Mouse (Mus musculus) neural tube, embryonic 10.5 days (tissue): ENCODE data around the gene Jmjd6.

Source experiments
- DNase-seq: peaks from one replicate; pipeline ENCODE4 v3.0.0-alpha.2; 2017; ENCODE audit warnings: low spot score; ENCODE audit errors: extremely low spot score

Gene Jmjd6

GRCm38 (mm10) chr11:116807526-116807925, 35.7 kb downstream of the Jmjd6 start:
- DNase-seq = no peak

- DNase-seq = no peak
Observed at GRCm38 (mm10) chr11:116807116-116807515, 36.1 kb downstream of the Jmjd6 start.

- DNase-seq = no peak
Observed at GRCm38 (mm10) chr11:116806136-116807071, 36.8 kb downstream of the Jmjd6 start.

GRCm38 (mm10) chr11:116802709-116803108, 40.5 kb downstream of the Jmjd6 start:
- DNase-seq = no peak

GRCm38 (mm10) chr11:116801106-116801505, 42.1 kb downstream of the Jmjd6 start:
- DNase-seq = no peak

GRCm38 (mm10) chr11:116799364-116799763, 43.9 kb downstream of the Jmjd6 start:
- no peak for DNase-seq
